Mouse (Mus musculus) testis, postnatal 14 days (tissue): ENCODE data around the gene ccdc198.
"Not testable (repeated sequence)": the region's sequence is repeated elsewhere in the genome, so short reads cannot be mapped to it uniquely, and the experiment has no call there.

Source experiments
- DNase-seq: peaks from one replicate; pipeline ENCODE4 v3.0.0; 2021; ENCODE audit warnings: low spot score

The ccdc198 gene

GRCm38 (mm10) chr14:49245126-49245714, at the start of gene ccdc198:
TSS of gene ccdc198 (minus strand) at chr14:49245474.
- DNase-seq: no peak

GRCm38 (mm10) chr14:49293802-49294449, 48.7 kb upstream of the ccdc198 start:
- DNase-seq: no peak

DNA sequence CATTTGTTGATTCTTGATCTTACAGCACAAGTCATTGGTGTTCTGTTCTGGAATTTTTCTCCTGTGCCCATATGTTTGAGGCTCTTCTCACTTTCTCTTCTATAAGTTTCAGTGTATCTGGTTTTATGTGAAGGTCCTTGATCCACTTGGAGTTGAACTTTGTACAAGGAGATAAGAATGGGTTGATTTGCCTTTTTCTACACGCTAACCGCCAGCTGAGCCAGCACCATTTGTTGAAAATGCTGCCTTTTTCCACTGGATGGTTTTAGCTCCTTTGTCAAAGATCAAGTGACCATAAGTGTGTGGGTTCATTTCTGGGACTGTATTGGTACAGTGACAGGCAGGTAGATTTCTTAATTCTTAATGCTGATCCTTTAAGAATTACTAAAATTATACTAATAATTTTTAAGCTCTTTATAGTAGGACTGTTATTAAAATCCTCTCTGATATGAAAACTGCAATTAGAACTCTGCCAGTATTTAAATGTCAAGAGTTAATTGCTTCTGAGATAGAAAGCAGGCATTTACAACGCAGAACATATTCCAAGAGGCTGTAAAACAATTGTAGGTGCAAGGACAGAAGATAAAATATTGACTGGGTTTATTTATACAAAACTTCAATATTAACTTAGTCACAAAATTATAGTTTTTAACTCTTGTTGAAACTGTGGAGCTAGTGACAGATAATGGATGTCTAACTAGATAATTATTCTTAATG, 44.9 kb upstream of the ccdc198 start:
- DNase-seq: no peak

DNA sequence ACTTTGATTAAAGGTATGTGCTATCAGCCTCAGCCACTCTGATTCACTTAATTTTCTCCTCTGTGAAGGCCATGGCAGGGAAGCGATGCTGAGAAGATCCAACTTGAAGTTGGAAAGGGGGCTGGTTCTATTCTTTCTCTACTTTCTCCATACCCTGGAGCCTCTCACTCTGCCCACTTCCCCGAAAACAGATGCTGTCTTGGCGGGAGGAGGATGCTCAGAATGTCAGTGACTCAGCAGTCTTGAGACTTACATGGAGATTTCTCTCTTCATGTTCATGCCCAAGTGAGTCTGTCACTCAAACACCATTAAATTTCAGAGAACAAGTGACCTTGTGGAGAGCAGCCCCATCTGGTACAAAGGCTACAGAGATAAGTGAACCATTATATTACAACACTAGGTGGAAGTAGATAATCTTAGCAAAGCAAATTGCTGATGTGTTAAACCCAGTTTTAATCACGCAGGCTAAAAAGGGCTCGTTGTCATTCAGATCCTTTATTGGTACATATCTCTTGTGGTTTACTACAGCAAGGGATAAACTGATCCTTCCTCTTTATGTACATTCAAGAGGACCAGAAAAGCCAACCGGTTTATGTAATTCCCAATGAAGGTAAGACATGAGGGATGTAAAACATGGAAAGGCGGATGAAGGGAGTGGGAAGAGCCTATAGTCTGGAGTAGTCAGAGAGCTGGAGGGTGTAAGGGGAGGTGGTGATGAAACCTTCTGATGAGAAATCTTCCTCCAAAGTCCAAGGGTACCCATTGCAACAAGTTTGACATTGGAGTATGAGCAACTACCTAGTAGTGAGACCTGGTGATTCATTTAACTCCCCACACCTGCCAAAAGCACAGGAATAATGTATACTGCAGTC, 38.7 kb upstream of the ccdc198 start:
- no peak for DNase-seq

- no peak for DNase-seq
Observed at GRCm38 (mm10) chr14:49278880-49279279, 33.6 kb upstream of the ccdc198 start.

GRCm38 (mm10) chr14:49278479-49278878, 33.2 kb upstream of the ccdc198 start:
- DNase-seq: not testable (repeated sequence)

DNA sequence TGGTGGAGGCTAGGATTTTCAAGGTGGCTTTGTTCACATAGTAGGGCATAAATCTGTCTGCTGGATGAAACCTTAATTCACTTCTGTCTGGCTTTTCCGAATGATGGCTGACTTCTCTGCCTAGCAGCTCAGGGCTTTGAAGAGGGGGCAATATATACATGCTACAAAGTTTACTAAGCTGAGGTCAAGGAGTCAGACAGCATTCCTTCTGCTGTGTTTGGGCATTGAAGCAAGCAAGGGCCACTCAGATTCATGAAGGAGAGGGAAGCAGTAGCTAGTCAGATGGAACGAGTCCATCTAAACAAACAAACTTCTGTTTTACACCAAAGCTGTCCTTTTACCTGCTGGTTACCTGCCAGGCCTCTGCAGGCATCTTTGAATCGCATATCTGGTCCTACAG, 32.4 kb upstream of the ccdc198 start:
- DNase-seq: no peak

DNA sequence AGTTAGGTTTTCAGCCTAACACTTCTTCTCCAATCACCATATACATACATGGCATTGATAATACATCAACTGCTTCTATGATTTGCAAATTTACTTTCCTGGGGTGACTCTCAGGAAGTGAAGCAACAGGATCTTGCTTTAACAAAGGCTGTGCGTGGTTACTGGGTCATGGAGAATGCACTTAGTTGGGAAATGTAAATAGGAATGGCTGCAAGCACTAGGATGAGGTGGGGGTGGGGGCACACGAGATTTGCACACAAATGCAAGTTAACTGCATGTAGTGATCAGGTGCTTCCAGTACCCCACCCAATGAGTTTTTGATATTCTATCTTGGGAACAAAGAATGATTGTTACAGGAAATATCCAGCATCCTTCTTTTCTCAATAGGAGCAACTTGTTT, 30.1 kb upstream of the ccdc198 start:
- no peak for DNase-seq

DNA sequence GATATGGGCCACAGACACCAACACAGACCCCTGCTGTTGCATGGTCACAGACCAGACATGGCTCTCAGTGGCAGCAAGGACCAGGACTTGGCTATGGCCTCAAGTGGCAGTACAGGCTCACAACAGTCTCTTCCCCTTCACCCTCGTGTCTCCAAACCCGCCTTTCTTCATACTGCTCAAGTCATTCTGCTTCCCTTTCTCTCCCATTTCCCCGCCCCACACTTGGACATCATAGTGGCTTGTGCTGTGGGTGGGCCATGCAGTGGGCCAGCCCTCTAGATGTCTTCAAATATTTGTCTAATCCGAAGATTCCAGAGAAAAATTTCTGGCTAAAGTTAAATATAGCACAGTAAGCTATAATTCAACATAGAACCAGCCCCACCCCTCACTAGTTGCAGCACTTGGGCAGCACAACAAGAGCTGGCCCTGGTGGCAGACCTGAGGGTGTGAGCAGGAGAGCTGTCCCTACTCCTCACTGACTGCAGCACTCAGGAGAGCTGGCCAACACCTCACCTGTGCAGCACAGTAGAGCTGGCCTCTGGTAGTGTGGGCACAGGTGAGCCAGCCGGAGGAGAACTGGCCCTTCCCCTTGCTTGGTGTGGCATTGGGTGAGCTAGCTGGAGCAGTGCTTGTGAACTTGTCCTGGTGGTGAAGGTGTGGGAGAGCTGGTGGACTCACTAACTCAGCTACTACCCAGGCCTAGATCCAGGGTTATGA, 20.2 kb upstream of the ccdc198 start:
- no peak for DNase-seq

DNA sequence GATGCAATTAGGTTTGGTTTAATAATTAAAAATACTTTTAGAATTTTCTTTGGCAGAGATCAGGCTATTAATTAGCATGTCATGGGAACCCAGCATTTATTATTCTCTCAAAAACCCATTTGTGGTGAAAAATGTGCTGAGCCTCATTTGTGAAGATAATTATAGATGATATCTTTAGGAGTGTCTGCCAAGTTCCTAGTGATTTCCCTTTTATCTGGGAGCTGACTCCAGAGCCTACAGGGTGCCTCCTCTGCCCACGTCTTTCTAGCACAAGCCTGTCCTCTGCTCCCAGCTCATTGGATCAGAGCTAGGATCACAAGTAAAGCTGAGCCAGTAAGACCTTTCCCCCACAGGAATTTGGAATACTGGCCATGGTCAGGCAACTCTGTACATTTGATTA, 3.8 kb downstream of the ccdc198 start:
- DNase-seq: peak; percentile 5

GRCm38 (mm10) chr14:49238206-49238605, 7.1 kb downstream of the ccdc198 start:
- peak; percentile 17 for DNase-seq

DNA sequence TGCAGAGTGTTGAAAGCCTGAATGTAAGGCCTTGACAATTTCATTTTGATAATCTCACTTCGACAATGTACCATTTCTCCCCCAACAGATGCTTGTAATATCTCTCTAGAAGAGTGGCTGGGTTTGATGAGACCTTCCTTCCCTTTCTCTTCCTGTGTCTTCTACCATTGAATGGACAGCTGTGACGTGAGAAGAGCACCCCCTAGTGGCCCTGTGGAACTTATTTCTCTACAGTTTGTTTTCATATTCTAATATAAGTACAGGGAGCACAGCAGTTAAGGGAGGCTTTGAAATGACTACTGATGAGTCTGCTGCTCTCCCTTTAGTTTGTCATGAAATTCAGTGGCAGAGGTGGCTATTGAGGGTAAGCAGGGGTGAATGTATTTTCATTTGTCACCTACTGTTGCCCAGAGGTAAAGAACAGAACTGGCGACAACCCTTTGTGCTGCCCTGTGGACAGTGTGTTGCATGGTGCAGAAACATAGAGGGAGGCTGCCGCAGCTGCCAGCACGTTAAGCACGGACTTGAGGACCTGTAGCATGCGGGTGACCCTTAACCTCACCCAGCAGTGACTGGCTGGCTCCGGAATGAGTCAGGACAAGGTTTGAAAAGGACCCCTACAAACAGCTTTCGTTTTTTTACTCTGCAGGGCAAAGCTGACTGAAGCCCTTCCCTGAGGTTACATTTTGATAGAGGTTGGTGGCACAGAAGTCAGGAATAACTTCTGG, 10.3 kb downstream of the ccdc198 start:
- DNase-seq: no peak

DNA sequence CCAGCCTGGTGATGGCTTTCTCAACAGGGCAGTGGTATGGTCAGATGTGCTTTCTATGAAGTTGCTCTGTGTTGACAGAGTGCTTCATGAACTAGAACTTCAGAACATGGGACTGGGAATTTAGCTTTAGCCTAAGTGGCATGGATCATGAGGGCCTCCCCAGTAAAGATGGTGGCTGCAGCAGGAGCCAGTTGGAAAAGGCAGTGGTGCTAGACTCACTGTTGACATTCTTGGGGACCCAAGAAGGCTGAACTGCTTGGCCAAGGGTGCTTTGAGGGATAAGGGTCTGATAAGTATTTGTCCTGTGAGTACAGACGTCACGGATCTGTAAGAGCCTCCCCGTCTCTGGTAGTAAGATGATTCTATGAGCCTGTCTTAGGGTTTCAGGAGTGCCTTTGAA, 13.4 kb downstream of the ccdc198 start:
- DNase-seq: no peak

GRCm38 (mm10) chr14:49226986-49227385, 18.3 kb downstream of the ccdc198 start:
- DNase-seq: no peak

- DNase-seq: no peak
Observed at GRCm38 (mm10) chr14:49226471-49226870, 18.8 kb downstream of the ccdc198 start.

GRCm38 (mm10) chr14:49221771-49222170, 23.5 kb downstream of the ccdc198 start:
- no peak for DNase-seq

DNA sequence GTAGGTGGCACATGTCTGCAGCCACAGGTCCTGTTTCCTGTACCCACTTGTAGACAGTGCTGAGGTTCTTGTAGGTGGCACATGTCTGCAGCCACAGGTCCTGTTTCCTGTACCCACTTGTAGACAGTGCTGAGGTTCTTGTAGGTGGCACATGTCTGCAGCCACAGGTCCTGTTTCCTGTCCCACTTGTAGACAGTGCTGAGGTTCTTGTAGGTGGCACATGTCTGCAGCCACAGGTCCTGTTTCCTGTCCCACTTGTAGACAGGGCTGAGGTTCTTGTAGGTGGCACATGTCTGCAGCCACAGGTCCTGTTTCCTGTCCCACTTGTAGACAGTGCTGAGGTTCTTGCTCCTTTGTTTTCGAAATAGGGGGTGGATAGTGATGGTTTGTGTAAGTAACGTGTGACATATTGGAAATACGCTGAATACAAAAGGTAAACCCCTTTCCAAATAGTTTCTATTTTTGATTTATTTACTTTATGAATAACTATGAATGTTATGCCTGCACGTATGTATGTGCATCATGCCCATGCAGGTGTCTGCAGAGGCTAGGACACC, 25.7 kb downstream of the ccdc198 start:
- DNase-seq: not testable (repeated sequence)

GRCm38 (mm10) chr14:49218677-49219076, 26.6 kb downstream of the ccdc198 start:
- no peak for DNase-seq

- DNase-seq: not testable (repeated sequence)
Observed at GRCm38 (mm10) chr14:49210215-49210614, 35.1 kb downstream of the ccdc198 start.

GRCm38 (mm10) chr14:49201073-49201778, 44.0 kb downstream of the ccdc198 start:
- DNase-seq: no peak
